Mouse (Mus musculus): ENCODE data around the gene Vps9d1.

- TF ChIP-seq CTCF (IDR thresholded peaks at IDR 0.05; ENCODE audit: borderline replicate concordance, control insufficient read depth, extremely low read depth, insufficient read depth, low read length, poor library complexity) (no peak), POLR2A (IDR thresholded peaks at IDR 0.05; ENCODE audit: control insufficient read depth, extremely low read depth, insufficient read depth, low read length, poor library complexity) (no peak)
These were observed 19.1 kb downstream of the Vps9d1 start for GRCm38 (mm10) chr8:123234918-123235519.

Measured in thymus, adult 2 months (tissue).